Comparison of ENCODE assay signal across 27 mouse cellular contexts in the genomic region with DNA sequence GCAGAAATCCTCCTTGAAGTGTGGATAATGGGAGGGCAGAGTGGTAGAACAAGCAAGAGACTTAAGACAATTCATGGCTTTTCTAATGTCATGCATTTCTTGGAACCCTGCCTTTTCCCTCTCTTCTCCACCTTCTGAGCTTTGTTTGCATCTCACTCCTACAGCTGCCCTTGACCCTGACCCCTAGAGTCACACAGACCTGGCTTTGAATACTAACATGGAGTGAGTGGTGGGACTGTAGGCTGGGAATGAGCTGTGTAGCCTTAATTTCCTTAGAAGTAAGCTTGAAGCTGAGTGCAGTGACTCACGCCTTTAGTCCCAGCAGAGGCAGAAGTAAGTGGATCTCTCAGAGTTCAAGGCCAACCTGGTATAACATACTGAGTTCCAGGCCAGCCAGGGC. TPM values are rescaled to one million over a fixed set of nuclear protein-coding genes. Genes with fewer than 3 reads are reported as not detected.
A peak's percentile ranks its signal among the peaks of the same experiment; 100 is the strongest.
DNase-seq lines count a peak whose midpoint lies in the region; ATAC-seq and TF ChIP-seq lines count a peak whose summit lies in the region.
"Had no signal": no experiment of that assay in that cellular context is flagged by ENCODE, and none has a peak within 500 bp of the region (broad histone marks: within the 10 kb centered on the region; RNA-seq: fewer than 3 reads in every experiment).

No protein-coding gene starts in this region.

- no peak for DNase-seq in forebrain, postnatal 0 days
- DNase-seq in lung, postnatal 36 days = no peak
- DNase-seq in ES-CJ7 (ENCODE audit: low read depth, low spot score) = peak; percentile 35
- no peak for DNase-seq in layer of hippocampus, adult 11-12 months (ENCODE audit: low spot score)
- DNase-seq: adrenal gland, postnatal 36 days; cerebellum, adult 2 months; cerebellum, postnatal 14 days; heart, postnatal 14 days; kidney, adult 11 months; kidney, postnatal 25 days; lung, postnatal 10 days; right cerebral cortex, postnatal 14 days; thymus, postnatal 4 days had no signal

- H3K9me3 ChIP-seq in forebrain, embryonic 12.5 days = no peaks in the 10 kb centered on the region
- no peaks in the 10 kb centered on the region for H3K9me3 ChIP-seq in forebrain, postnatal 0 days (ENCODE audit: low read length)
- no peaks in the 10 kb centered on the region for H3K9me3 ChIP-seq in lung, embryonic 15.5 days
- H3K9me3 ChIP-seq: embryonic facial prominence, embryonic 10.5 days; embryonic facial prominence, embryonic 15.5 days; hindbrain, embryonic 15.5 days; limb, embryonic 12.5 days; liver, embryonic 15.5 days had no signal

- no peak for ATAC-seq in forebrain, embryonic 12.5 days (ENCODE audit: low FRiP score)
- ATAC-seq in forebrain, postnatal 0 days = no peak
- ATAC-seq in lung, embryonic 15.5 days (ENCODE audit: borderline replicate concordance, extremely low read depth, low FRiP score, low TSS enrichment) = peak; percentile 33; the same call in 1 of the 2 replicates
- 0 out of 2 replicates have a peak, but pooled peaks have one; percentile 7 for ATAC-seq in erythroid progenitor cell, adult 5-6 weeks (replicated peaks; ENCODE audit: low FRiP score, poor library complexity, severe bottlenecking)
- ATAC-seq: inflammation-experienced regulatory T-cells, adult 6 months; Patski had no signal

- TF ChIP-seq CTCF in forebrain, postnatal 0 days (IDR thresholded peaks at IDR 0.05; ENCODE audit: low read depth) = no peak

- peaks cover 28% of the 10 kb centered on the region for H3K36me3 ChIP-seq in forebrain, embryonic 12.5 days (replicated peaks)
- H3K36me3 ChIP-seq in forebrain, postnatal 0 days (ENCODE audit: insufficient read depth) = peaks cover 11% of the 10 kb centered on the region
- H3K36me3 ChIP-seq in lung, embryonic 15.5 days = peaks cover 8% of the 10 kb centered on the region; the same call in 1 of the 2 replicates
- H3K36me3 ChIP-seq: hindbrain, embryonic 15.5 days; liver, embryonic 15.5 days had no signal

- no peak overlapping the region for H3K9ac ChIP-seq in forebrain, embryonic 12.5 days
- H3K9ac ChIP-seq in forebrain, postnatal 0 days = no peak overlapping the region
- H3K9ac ChIP-seq in lung, embryonic 15.5 days = no peak overlapping the region
- H3K9ac ChIP-seq: embryonic facial prominence, embryonic 15.5 days; hindbrain, embryonic 15.5 days; limb, embryonic 12.5 days; liver, embryonic 15.5 days had no signal

- peak overlapping the region; percentile 47; the same call in 1 of the 2 replicates for H3K27ac ChIP-seq in forebrain, embryonic 12.5 days
- no peak overlapping the region for H3K27ac ChIP-seq in forebrain, postnatal 0 days (ENCODE audit: low read depth, low read length)
- H3K27ac ChIP-seq in lung, embryonic 15.5 days = no peak overlapping the region
- H3K27ac ChIP-seq: embryonic facial prominence, embryonic 10.5 days; embryonic facial prominence, embryonic 15.5 days; hindbrain, embryonic 15.5 days; layer of hippocampus, adult 2 months; left cerebral cortex, adult 2 months; limb, embryonic 12.5 days; liver, embryonic 15.5 days had no signal

- H3K4me3 ChIP-seq in forebrain, embryonic 12.5 days (replicated peaks) = no peak overlapping the region
- no peak overlapping the region for H3K4me3 ChIP-seq in forebrain, postnatal 0 days (ENCODE audit: low read depth, low read length)
- no peak overlapping the region for H3K4me3 ChIP-seq in lung, embryonic 15.5 days
- H3K4me3 ChIP-seq: embryonic facial prominence, embryonic 10.5 days; embryonic facial prominence, embryonic 15.5 days; hindbrain, embryonic 15.5 days; layer of hippocampus, adult 2 months; left cerebral cortex, adult 2 months; limb, embryonic 12.5 days; liver, embryonic 15.5 days; myocyte had no signal

- 73% methylated on average over 1 of the region's 1 CpGs for WGBS in forebrain, embryonic 12.5 days
- 93% methylated on average over 1 of the region's 1 CpGs for WGBS in forebrain, postnatal 0 days
- WGBS in lung, embryonic 15.5 days = 65% methylated on average over 1 of the region's 1 CpGs

- H3K27me3 ChIP-seq in forebrain, embryonic 12.5 days = no peaks in the 10 kb centered on the region
- H3K27me3 ChIP-seq in forebrain, postnatal 0 days (ENCODE audit: insufficient read depth, low read length) = no peaks in the 10 kb centered on the region
- H3K27me3 ChIP-seq in lung, embryonic 15.5 days = no peaks in the 10 kb centered on the region
- H3K27me3 ChIP-seq: embryonic facial prominence, embryonic 15.5 days; hindbrain, embryonic 15.5 days; limb, embryonic 12.5 days; liver, embryonic 15.5 days; Patski had no signal

- peaks cover 54% of the 10 kb centered on the region for H3K4me1 ChIP-seq in forebrain, embryonic 12.5 days
- H3K4me1 ChIP-seq in forebrain, postnatal 0 days (ENCODE audit: insufficient read depth) = no peaks in the 10 kb centered on the region
- H3K4me1 ChIP-seq in lung, embryonic 15.5 days = peaks cover 14% of the 10 kb centered on the region
- H3K4me1 ChIP-seq: liver, embryonic 15.5 days had no signal

- no peak overlapping the region for H3K4me2 ChIP-seq in forebrain, embryonic 12.5 days
- H3K4me2 ChIP-seq in forebrain, postnatal 0 days (ENCODE audit: low read depth) = no peak overlapping the region
- no peak overlapping the region for H3K4me2 ChIP-seq in lung, embryonic 15.5 days
- H3K4me2 ChIP-seq: embryonic facial prominence, embryonic 15.5 days; hindbrain, embryonic 15.5 days; limb, embryonic 12.5 days; liver, embryonic 15.5 days; midbrain, embryonic 11.5 days had no signal

RNA-seq across cellular contexts. Expression of a gene that starts 46.4 kb away (rescaled TPM):
- 19.9 and 23.8 TPM in 2 replicates for polyA plus RNA-seq in forebrain, embryonic 12.5 days (2016; fragmentation: Nextera tagmentation; extraction: Ambion mirVana)
- 15.7 and 17.2 TPM in 2 replicates for total RNA-seq in forebrain, postnatal 0 days (2014; rRNA removed)
- polyA plus RNA-seq in forebrain, postnatal 0 days (2015; fragmentation: Nextera tagmentation; extraction: Ambion mirVana) = 14.8 and 18.2 TPM in 2 replicates
- 20.0 and 20.8 TPM in 2 replicates for polyA plus RNA-seq in lung, embryonic 15.5 days (2015; fragmentation: Nextera tagmentation; extraction: Ambion mirVana)
- total RNA-seq in erythroid progenitor cell, adult 5-6 weeks (2015; ENCODE audit: low replicate concordance) = 20.2 and 21.4 TPM in 2 replicates
- total RNA-seq in erythroid progenitor cell, adult 5-6 weeks (2017; ENCODE audit: low replicate concordance) = 28.9 and 38.5 TPM in 2 replicates

Comparison
In these comparisons a context has a peak if more than half of its experiments do, and no peak if none do; other contexts are left out.
1. ATAC-seq: peak in lung, embryonic 15.5 days (single experiment) and erythroid progenitor cell, adult 5-6 weeks (single experiment); none in forebrain, embryonic 12.5 days (single experiment) and forebrain, postnatal 0 days (single experiment).